Mouse (Mus musculus) thymus, adult 2 months (tissue): ENCODE measurements around the gene Spata45.

ENCODE experiments used
- CTCF ChIP-seq: fragments of 200-500 bp; IDR thresholded peaks from 2 replicates; pipeline ENCODE4 v1.5.1; 2012; ENCODE audit warnings: mild to moderate bottlenecking, control low read depth, low read length, moderate library complexity, borderline replicate concordance; ENCODE audit not compliant: control insufficient read depth, poor library complexity, insufficient read depth; ENCODE audit errors: extremely low read depth
- POLR2A ChIP-seq: fragments of 200-500 bp; IDR thresholded peaks from 2 replicates; pipeline ENCODE4 v1.6.1; 2012; ENCODE audit warnings: mild to moderate bottlenecking, low read length, control low read depth, moderate library complexity; ENCODE audit not compliant: control insufficient read depth, poor library complexity, insufficient read depth; ENCODE audit errors: extremely low read depth

DNA sequence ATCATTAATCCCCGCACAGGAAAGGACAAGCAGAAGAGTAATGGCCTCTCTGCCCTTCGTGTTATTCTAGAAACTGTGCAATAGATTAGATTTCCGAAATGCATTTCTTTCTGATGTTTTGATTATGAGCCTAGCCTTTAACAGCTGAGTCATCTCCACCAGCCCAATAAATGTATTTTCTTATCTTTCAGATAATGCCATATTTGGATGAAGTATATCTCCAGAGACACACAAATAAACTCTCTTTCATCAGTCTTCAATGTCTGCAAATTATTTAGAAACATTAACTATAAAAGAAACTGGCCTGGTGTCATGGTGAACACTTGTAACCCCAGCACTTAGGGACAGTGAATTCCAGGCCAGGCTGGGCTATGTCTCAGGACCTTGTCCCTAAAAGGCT is 6.2 kb downstream of the Spata45 start:
- TF ChIP-seq CTCF (no peak), POLR2A (no peak)
